Mouse (Mus musculus): Measurements from ENCODE around the gene Insc. TPM values are rescaled to one million over a fixed set of nuclear protein-coding genes. Genes with fewer than 3 reads are reported as not detected.

The Insc gene
- polyA plus RNA-seq, 1 experiment from 2014 or later: 4.9 TPM

DNA sequence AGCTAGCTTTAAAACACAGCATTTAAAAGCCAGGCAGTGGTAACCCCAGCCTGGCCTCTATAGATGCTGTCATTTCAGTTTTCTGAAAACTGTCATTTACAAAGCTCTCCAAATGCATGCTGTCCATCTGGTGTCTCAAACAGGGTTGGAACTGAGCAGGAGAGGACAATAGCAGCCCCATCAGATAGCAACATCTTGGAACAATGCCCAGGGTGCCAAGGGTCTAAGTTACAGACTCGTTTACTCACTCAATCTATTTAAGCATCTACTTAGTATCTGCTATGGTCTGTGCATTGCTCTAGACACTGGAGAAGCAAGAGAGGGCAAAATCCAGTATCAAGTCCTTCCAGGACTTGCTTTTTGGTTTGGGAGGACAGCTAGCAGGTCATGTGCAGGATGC lies 10.7 kb downstream of the Insc start:
- Histone ChIP-seq H3K36me3 (ENCODE audit: insufficient read depth, low read length) (no peaks in the 10 kb centered on the region), H3K4me2 (replicated peaks; ENCODE audit: low read depth, low read length) (no peak overlapping the region), H3K4me3 (ENCODE audit: low read length) (no peak overlapping the region), H3K9me3 (ENCODE audit: low read length) (no peaks in the 10 kb centered on the region), H3K27ac (ENCODE audit: low read length) (no peak overlapping the region), H3K4me1 (ENCODE audit: insufficient read depth, low read length) (0 out of 2 replicates have a peak, but pooled peaks cover 4% of the 10 kb centered on the region), H3K27me3 (ENCODE audit: insufficient read depth, low read length) (no peaks in the 10 kb centered on the region), H3K9ac (replicated peaks; ENCODE audit: low read length) (no peak overlapping the region)
- WGBS: 48% methylated on average over 1 of the region's 1 CpGs
- no peak for ATAC-seq (ENCODE audit: low FRiP score, low TSS enrichment)

GRCm38 (mm10) chr7:114754626-114755025 lies 11.1 kb downstream of the Insc start:
- 62% methylated on average over 8 of the region's 8 CpGs for WGBS
- Histone ChIP-seq H3K4me1 (ENCODE audit: insufficient read depth, low read length) (0 out of 2 replicates have a peak, but pooled peaks cover 4% of the 10 kb centered on the region), H3K9me3 (ENCODE audit: low read length) (no peaks in the 10 kb centered on the region), H3K36me3 (ENCODE audit: insufficient read depth, low read length) (no peaks in the 10 kb centered on the region), H3K27ac (ENCODE audit: low read length) (no peak overlapping the region), H3K9ac (replicated peaks; ENCODE audit: low read length) (no peak overlapping the region), H3K4me3 (ENCODE audit: low read length) (no peak overlapping the region), H3K4me2 (replicated peaks; ENCODE audit: low read depth, low read length) (no peak overlapping the region), H3K27me3 (ENCODE audit: insufficient read depth, low read length) (no peaks in the 10 kb centered on the region)
- no peak for ATAC-seq (ENCODE audit: low FRiP score, low TSS enrichment)

DNA sequence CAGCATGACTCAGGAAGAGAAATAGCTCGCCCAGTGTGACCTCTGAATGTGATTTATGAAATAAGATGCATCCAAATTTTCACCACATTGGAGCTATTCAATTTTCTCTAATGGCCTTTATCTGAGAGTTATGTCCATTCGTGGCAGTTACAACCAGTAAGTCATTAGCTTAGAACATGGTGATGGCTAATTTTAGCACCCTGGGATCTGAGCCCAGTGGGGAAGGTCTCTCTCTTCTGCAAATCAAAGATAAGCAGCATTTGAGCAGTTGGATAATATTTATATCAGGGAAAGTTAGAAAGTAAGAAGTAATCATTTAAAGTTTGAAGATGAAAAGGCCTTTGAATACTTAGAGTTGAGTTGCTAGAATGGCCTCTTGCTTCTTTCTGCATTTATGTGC lies 19.2 kb downstream of the Insc start:
- Histone ChIP-seq H3K27ac (ENCODE audit: low read length) (no peak overlapping the region), H3K4me3 (ENCODE audit: low read length) (no peak overlapping the region), H3K27me3 (ENCODE audit: insufficient read depth, low read length) (no peaks in the 10 kb centered on the region), H3K9me3 (ENCODE audit: low read length) (no peaks in the 10 kb centered on the region), H3K4me2 (replicated peaks; ENCODE audit: low read depth, low read length) (no peak overlapping the region), H3K9ac (replicated peaks; ENCODE audit: low read length) (no peak overlapping the region), H3K36me3 (ENCODE audit: insufficient read depth, low read length) (no peaks in the 10 kb centered on the region), H3K4me1 (ENCODE audit: insufficient read depth, low read length) (no peaks in the 10 kb centered on the region)
- ATAC-seq (ENCODE audit: low FRiP score, low TSS enrichment): no peak
- WGBS: 65% methylated on average over 2 of the region's 2 CpGs

- no peak for ATAC-seq (ENCODE audit: low FRiP score, low TSS enrichment)
- H3K4me1 ChIP-seq (ENCODE audit: insufficient read depth, low read length): no peaks in the 10 kb centered on the region
- no peaks in the 10 kb centered on the region for H3K27me3 ChIP-seq (ENCODE audit: insufficient read depth, low read length)
- H3K36me3 ChIP-seq (ENCODE audit: insufficient read depth, low read length): no peaks in the 10 kb centered on the region
- H3K27ac ChIP-seq (ENCODE audit: low read length): no peak overlapping the region
- no peak overlapping the region for H3K9ac ChIP-seq (replicated peaks; ENCODE audit: low read length)
- H3K4me2 ChIP-seq (replicated peaks; ENCODE audit: low read depth, low read length): no peak overlapping the region
- WGBS: 74% methylated on average over 3 of the region's 3 CpGs
- H3K9me3 ChIP-seq (ENCODE audit: low read length): no peaks in the 10 kb centered on the region
- no peak overlapping the region for H3K4me3 ChIP-seq (ENCODE audit: low read length)
These were observed 21.8 kb downstream of the Insc start for GRCm38 (mm10) chr7:114765273-114765672.

DNA sequence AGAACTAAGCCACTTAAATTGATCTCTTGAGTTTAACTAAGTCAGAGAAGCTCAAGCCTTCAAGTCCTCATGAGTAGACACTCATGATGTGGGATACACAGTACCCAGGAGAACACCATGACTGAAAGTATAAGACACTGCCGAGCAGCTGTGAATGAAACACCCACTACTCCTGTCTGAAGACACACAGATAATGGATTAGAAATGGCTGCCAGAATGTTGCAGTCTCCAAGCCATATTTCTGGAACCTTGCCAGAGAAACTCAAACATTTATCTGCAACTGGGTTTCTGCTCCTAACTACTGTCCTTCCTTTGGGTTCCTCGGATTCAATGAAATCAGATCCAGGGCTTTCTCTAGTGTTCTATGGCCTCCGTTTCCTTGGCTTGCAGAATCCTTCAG lies 23.0 kb downstream of the Insc start:
- H3K9ac ChIP-seq (replicated peaks; ENCODE audit: low read length): no peak overlapping the region
- no peaks in the 10 kb centered on the region for H3K36me3 ChIP-seq (ENCODE audit: insufficient read depth, low read length)
- H3K27me3 ChIP-seq (ENCODE audit: insufficient read depth, low read length): no peaks in the 10 kb centered on the region
- WGBS: 78% methylated on average over 3 of the region's 3 CpGs
- H3K4me2 ChIP-seq (replicated peaks; ENCODE audit: low read depth, low read length): no peak overlapping the region
- H3K9me3 ChIP-seq (ENCODE audit: low read length): no peaks in the 10 kb centered on the region
- no peaks in the 10 kb centered on the region for H3K4me1 ChIP-seq (ENCODE audit: insufficient read depth, low read length)
- ATAC-seq (ENCODE audit: low FRiP score, low TSS enrichment): no peak
- no peak overlapping the region for H3K27ac ChIP-seq (ENCODE audit: low read length)
- H3K4me3 ChIP-seq (ENCODE audit: low read length): no peak overlapping the region

GRCm38 (mm10) chr7:114768516-114768915 lies 25.0 kb downstream of the Insc start:
- WGBS: 86% methylated on average over 5 of the region's 5 CpGs

GRCm38 (mm10) chr7:114769041-114769440 lies 25.5 kb downstream of the Insc start:
- no peak overlapping the region for H3K27ac ChIP-seq (ENCODE audit: low read length)
- WGBS: 89% methylated on average over 4 of the region's 4 CpGs
- H3K36me3 ChIP-seq (ENCODE audit: insufficient read depth, low read length): no peaks in the 10 kb centered on the region
- no peaks in the 10 kb centered on the region for H3K4me1 ChIP-seq (ENCODE audit: insufficient read depth, low read length)
- H3K27me3 ChIP-seq (ENCODE audit: insufficient read depth, low read length): no peaks in the 10 kb centered on the region
- no peaks in the 10 kb centered on the region for H3K9me3 ChIP-seq (ENCODE audit: low read length)
- ATAC-seq (ENCODE audit: low FRiP score, low TSS enrichment): no peak
- H3K9ac ChIP-seq (replicated peaks; ENCODE audit: low read length): no peak overlapping the region
- H3K4me3 ChIP-seq (ENCODE audit: low read length): no peak overlapping the region
- H3K4me2 ChIP-seq (replicated peaks; ENCODE audit: low read depth, low read length): no peak overlapping the region

More at GRCm38 (mm10) chr7:114768516-114768915, 25.0 kb downstream of the Insc start:
- Histone ChIP-seq H3K4me2 (replicated peaks; ENCODE audit: low read depth, low read length) (no peak overlapping the region), H3K4me1 (ENCODE audit: insufficient read depth, low read length) (no peaks in the 10 kb centered on the region), H3K9me3 (ENCODE audit: low read length) (no peaks in the 10 kb centered on the region), H3K27ac (ENCODE audit: low read length) (no peak overlapping the region), H3K27me3 (ENCODE audit: insufficient read depth, low read length) (no peaks in the 10 kb centered on the region), H3K4me3 (ENCODE audit: low read length) (no peak overlapping the region), H3K36me3 (ENCODE audit: insufficient read depth, low read length) (no peaks in the 10 kb centered on the region), H3K9ac (replicated peaks; ENCODE audit: low read length) (no peak overlapping the region)
- no peak for ATAC-seq (ENCODE audit: low FRiP score, low TSS enrichment)

- 83% methylated on average over 3 of the region's 3 CpGs for WGBS
- no peaks in the 10 kb centered on the region for H3K4me1 ChIP-seq (ENCODE audit: insufficient read depth, low read length)
- H3K36me3 ChIP-seq (ENCODE audit: insufficient read depth, low read length): no peaks in the 10 kb centered on the region
- no peak overlapping the region for H3K9ac ChIP-seq (replicated peaks; ENCODE audit: low read length)
- no peak overlapping the region for H3K27ac ChIP-seq (ENCODE audit: low read length)
- H3K27me3 ChIP-seq (ENCODE audit: insufficient read depth, low read length): no peaks in the 10 kb centered on the region
- no peak for ATAC-seq (ENCODE audit: low FRiP score, low TSS enrichment)
- no peak overlapping the region for H3K4me2 ChIP-seq (replicated peaks; ENCODE audit: low read depth, low read length)
- H3K9me3 ChIP-seq (ENCODE audit: low read length): no peaks in the 10 kb centered on the region
- H3K4me3 ChIP-seq (ENCODE audit: low read length): no peak overlapping the region
These were observed 27.1 kb downstream of the Insc start for GRCm38 (mm10) chr7:114770586-114770985.

DNA sequence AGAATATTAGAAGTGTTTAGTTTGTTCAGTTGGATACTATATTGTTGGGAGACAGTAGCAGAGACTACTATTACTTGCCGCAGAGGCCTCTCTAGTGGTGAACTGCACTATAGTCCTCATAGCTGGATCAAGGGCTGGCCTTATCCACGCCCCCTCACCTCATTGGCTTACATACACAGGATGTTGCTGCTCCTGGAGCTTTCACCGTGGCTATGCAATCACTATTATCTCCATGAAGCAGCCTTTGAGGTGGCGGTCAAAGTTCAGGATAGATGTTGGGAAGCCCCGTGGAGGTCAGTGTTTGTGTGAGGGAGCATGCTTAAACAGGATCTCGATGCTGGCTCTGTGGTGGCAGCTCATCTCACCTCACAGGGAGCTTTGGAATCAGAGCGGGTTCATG lies 28.3 kb downstream of the Insc start:
- Histone ChIP-seq H3K4me1 (ENCODE audit: insufficient read depth, low read length) (no peaks in the 10 kb centered on the region), H3K4me2 (replicated peaks; ENCODE audit: low read depth, low read length) (no peak overlapping the region), H3K9me3 (ENCODE audit: low read length) (no peaks in the 10 kb centered on the region), H3K36me3 (ENCODE audit: insufficient read depth, low read length) (no peaks in the 10 kb centered on the region), H3K27ac (ENCODE audit: low read length) (no peak overlapping the region), H3K4me3 (ENCODE audit: low read length) (no peak overlapping the region), H3K9ac (replicated peaks; ENCODE audit: low read length) (no peak overlapping the region), H3K27me3 (ENCODE audit: insufficient read depth, low read length) (no peaks in the 10 kb centered on the region)
- WGBS: 75% methylated on average over 7 of the region's 7 CpGs
- no peak; the same call in 1 of the 2 replicates for ATAC-seq (ENCODE audit: low FRiP score, low TSS enrichment)

- Histone ChIP-seq H3K9ac (replicated peaks; ENCODE audit: low read length) (no peak overlapping the region), H3K4me1 (ENCODE audit: insufficient read depth, low read length) (no peaks in the 10 kb centered on the region), H3K36me3 (ENCODE audit: insufficient read depth, low read length) (no peaks in the 10 kb centered on the region), H3K4me3 (ENCODE audit: low read length) (no peak overlapping the region), H3K27me3 (ENCODE audit: insufficient read depth, low read length) (no peaks in the 10 kb centered on the region), H3K27ac (ENCODE audit: low read length) (no peak overlapping the region), H3K9me3 (ENCODE audit: low read length) (no peaks in the 10 kb centered on the region), H3K4me2 (replicated peaks; ENCODE audit: low read depth, low read length) (no peak overlapping the region)
- WGBS: 55% methylated on average over 4 of the region's 4 CpGs
- no peak for ATAC-seq (ENCODE audit: low FRiP score, low TSS enrichment)
These were observed 30.3 kb downstream of the Insc start for GRCm38 (mm10) chr7:114773781-114774180.

Data from kidney, embryonic 16.5 days (tissue).